Mouse (Mus musculus): ENCODE results near the gene Olfr550. TPM values are rescaled to one million over a fixed set of nuclear protein-coding genes. Genes with fewer than 3 reads are reported as not detected.

The Olfr550 gene
- polyA plus RNA-seq (2015; fragmentation: Nextera tagmentation; extraction: Ambion mirVana), result not detected in 2 replicates

- H3K27me3 ChIP-seq (replicated peaks), result no peaks in the 10 kb centered on the region
- H3K4me2 ChIP-seq, result no peak within 1 kb of the TSS
- no peak within 1 kb of the TSS for H3K4me3 ChIP-seq
- no peak within 1 kb of the TSS for H3K27ac ChIP-seq
- 95% methylated on average over 8 of the region's 8 CpGs for WGBS
- ATAC-seq (replicated peaks), result no peak
- peaks cover 5% of the 10 kb centered on the region; the same call in 1 of the 2 replicates for H3K4me1 ChIP-seq
- no peaks in the 10 kb centered on the region for H3K9me3 ChIP-seq
- no peaks in the 10 kb centered on the region for H3K36me3 ChIP-seq (replicated peaks)
- no peak within 1 kb of the TSS for H3K9ac ChIP-seq
Observed at GRCm38 (mm10) chr7:102571142-102571541, at the start of gene Olfr550. Olfr550 (plus strand) TSS chr7:102571442.

DNA sequence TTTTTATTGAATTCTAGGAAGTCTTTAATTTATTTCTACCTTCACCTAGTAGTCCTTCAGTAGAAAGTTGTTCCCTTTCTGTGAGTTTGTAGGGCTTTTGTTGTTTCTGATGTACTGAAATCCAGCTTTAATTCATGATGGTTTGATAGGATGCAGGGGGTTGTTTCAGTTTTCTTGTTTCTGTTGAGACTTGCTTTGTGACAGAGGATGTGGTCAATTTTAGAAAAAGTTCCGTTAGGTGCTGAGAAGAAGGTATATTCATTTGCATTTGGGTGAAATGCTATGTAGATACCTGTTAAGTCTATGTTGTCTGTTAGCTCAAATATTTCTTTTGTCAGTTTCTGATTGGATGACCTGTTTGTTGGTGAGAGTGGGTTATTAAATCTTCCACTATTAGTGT is 42.2 kb upstream of the Olfr550 start:
- WGBS, result 72% methylated on average over 1 of the region's 1 CpGs
- Histone ChIP-seq H3K4me3 (no peak overlapping the region), H3K27me3 (replicated peaks) (no peaks in the 10 kb centered on the region), H3K9ac (no peak overlapping the region), H3K36me3 (replicated peaks) (no peaks in the 10 kb centered on the region), H3K4me1 (no peaks in the 10 kb centered on the region), H3K27ac (no peak overlapping the region), H3K4me2 (no peak overlapping the region), H3K9me3 (no peaks in the 10 kb centered on the region)
- no peak for ATAC-seq (replicated peaks)

DNA sequence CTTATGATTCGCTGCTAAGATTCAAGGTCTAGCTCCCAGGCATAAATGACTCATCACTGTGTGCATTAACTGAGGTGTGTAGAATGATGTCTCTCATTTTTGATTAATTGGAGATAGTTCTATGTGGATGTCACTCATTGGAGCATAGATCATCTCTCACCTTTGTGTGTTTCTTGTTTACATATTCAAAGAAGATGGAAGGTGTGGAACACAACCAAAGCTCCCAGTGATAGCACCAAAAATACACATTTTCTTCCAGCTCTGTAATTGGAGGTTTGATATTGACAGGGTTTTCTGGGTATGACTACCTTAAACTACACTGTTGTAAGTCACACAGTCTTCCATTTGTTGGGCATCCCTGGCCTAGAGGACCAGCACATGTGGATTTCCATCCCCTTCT is 36.8 kb upstream of the Olfr550 start, which contains the start of gene Olfr547:
TSS of gene Olfr547 (plus strand) at position 301 of the 400 bp plus-strand sequence.
- Histone ChIP-seq H3K4me2 (no peak within 1 kb of the TSS), H3K4me1 (no peaks in the 10 kb centered on the region), H3K27ac (no peak within 1 kb of the TSS), H3K4me3 (no peak within 1 kb of the TSS), H3K9me3 (no peaks in the 10 kb centered on the region), H3K9ac (no peak within 1 kb of the TSS), H3K36me3 (replicated peaks) (no peaks in the 10 kb centered on the region), H3K27me3 (replicated peaks) (no peaks in the 10 kb centered on the region)
- no peak for ATAC-seq (replicated peaks)
- WGBS, result 79% methylated on average over 1 of the region's 1 CpGs

GRCm38 (mm10) chr7:102540596-102540995 is 30.6 kb upstream of the Olfr550 start, which contains the start of gene Olfr548-ps1:
Olfr548-ps1 (plus strand) TSS chr7:102540896.
- H3K36me3 ChIP-seq (replicated peaks), result no peaks in the 10 kb centered on the region
- WGBS, result 90% methylated on average over 2 of the region's 2 CpGs
- H3K4me3 ChIP-seq, result no peak within 1 kb of the TSS
- no peak within 1 kb of the TSS for H3K27ac ChIP-seq
- no peaks in the 10 kb centered on the region for H3K4me1 ChIP-seq
- H3K9me3 ChIP-seq, result no peaks in the 10 kb centered on the region
- ATAC-seq (replicated peaks), result no peak
- H3K9ac ChIP-seq, result no peak within 1 kb of the TSS
- no peaks in the 10 kb centered on the region for H3K27me3 ChIP-seq (replicated peaks)
- no peak within 1 kb of the TSS for H3K4me2 ChIP-seq

- Histone ChIP-seq H3K4me3 (no peak overlapping the region), H3K9ac (no peak overlapping the region), H3K4me1 (no peaks in the 10 kb centered on the region), H3K27ac (no peak overlapping the region), H3K4me2 (no peak overlapping the region), H3K36me3 (replicated peaks) (no peaks in the 10 kb centered on the region), H3K9me3 (no peaks in the 10 kb centered on the region), H3K27me3 (replicated peaks) (no peaks in the 10 kb centered on the region)
- 62% methylated on average over 3 of the region's 3 CpGs for WGBS
- ATAC-seq (replicated peaks), result no peak
Observed at GRCm38 (mm10) chr7:102541251-102541650, 30.0 kb upstream of the Olfr550 start.

- WGBS, result 93% methylated on average over 3 of the region's 3 CpGs
- no peak within 1 kb of the TSS for H3K9ac ChIP-seq
- H3K9me3 ChIP-seq, result no peaks in the 10 kb centered on the region
- no peak for ATAC-seq (replicated peaks)
- no peaks in the 10 kb centered on the region for H3K36me3 ChIP-seq (replicated peaks)
- H3K4me2 ChIP-seq, result no peak within 1 kb of the TSS
- H3K4me1 ChIP-seq, result no peaks in the 10 kb centered on the region
- no peaks in the 10 kb centered on the region for H3K27me3 ChIP-seq (replicated peaks)
- no peak within 1 kb of the TSS for H3K4me3 ChIP-seq
- no peak within 1 kb of the TSS for H3K27ac ChIP-seq
Observed at GRCm38 (mm10) chr7:102549570-102549969, 21.7 kb upstream of the Olfr550 start, which contains the start of gene Olfr549. Olfr549 (plus strand) TSS chr7:102549870.

DNA sequence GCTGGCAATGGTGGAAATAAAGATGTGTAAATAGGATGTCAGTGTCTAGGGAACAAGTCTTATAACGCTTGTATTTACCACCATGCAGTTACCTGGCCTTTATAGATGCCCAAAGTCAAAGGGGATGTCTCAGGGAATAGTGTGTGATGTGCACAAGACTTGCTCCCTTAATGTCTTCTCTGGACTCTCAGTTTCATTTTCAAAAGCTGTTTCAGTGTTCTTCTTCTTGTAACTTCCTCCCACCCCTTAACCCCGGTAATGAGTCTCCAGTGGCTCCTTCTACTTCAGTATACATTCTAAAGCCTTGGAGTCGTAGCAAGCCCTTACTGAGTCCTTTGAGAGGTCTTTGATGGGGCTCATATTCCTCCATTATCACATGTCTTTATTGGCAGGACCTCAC is 18.0 kb upstream of the Olfr550 start:
- WGBS, result 86% methylated on average over 3 of the region's 3 CpGs
- H3K27ac ChIP-seq, result no peak overlapping the region
- no peaks in the 10 kb centered on the region for H3K27me3 ChIP-seq (replicated peaks)
- ATAC-seq (replicated peaks), result no peak
- H3K4me3 ChIP-seq, result no peak overlapping the region
- no peaks in the 10 kb centered on the region for H3K9me3 ChIP-seq
- H3K9ac ChIP-seq, result no peak overlapping the region
- no peak overlapping the region for H3K4me2 ChIP-seq
- H3K36me3 ChIP-seq (replicated peaks), result no peaks in the 10 kb centered on the region
- H3K4me1 ChIP-seq, result no peaks in the 10 kb centered on the region

DNA sequence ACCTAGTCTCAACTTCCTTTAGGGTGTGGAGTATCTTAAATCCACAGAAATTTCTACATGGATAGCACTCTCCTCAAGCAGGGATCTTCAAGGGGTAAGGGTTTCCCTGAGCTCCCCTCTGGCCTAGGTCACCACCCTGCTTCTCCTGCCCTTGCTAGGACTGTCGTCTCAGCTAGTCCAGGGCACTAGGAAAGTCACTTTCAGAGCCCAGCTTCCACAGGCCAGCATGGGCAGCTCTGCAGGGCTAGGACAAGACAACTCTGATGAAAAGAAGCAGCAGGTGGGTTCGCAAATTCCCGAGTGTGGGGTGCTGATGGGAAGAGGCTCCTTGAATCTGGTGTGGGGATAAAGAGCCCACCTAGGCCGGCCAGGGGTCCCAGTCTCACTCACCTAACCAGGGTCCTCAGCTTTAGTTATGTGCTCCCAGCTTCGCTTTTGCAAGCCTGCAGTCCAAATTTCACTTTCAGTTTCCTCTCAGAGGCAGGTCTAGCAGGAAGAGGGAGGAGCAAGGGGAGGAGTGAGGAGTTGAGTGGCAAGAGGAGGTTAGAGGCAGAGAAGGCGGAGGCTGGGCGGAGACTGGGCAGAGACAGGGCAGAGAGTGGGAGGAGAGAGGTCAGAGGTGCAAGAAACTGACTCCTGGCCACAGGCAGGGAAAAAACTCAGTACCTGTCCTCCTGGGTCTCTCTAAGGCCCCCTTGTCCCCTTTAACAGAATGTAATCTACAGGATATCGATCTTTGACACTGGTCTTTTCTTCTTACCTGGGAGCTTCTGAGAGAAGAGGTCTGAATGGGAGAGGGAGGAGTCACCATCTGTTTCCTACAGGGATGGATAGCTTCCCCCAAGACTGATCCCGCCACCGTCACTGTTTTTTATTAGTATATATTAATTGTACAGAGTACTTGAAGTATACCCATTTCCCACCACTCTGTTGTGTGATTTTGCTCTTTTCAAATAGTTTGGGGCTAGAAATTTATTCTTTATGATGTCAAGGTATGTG is 5.9 kb upstream of the Olfr550 start, which contains the start of gene Trim21:
TSS of gene Trim21 (minus strand) at position 488 of the 999 bp plus-strand sequence.
- 0 out of 2 replicates have a peak, but pooled peaks have one; percentile 56 for ATAC-seq (replicated peaks)
- H3K4me2 ChIP-seq, result peak within 1 kb of the TSS; percentile 19
- H3K27me3 ChIP-seq (replicated peaks), result no peaks in the 10 kb centered on the region
- H3K27ac ChIP-seq, result no peak within 1 kb of the TSS
- H3K4me1 ChIP-seq, result no peaks in the 10 kb centered on the region
- H3K36me3 ChIP-seq (replicated peaks), result no peaks in the 10 kb centered on the region
- no peaks in the 10 kb centered on the region for H3K9me3 ChIP-seq
- H3K9ac ChIP-seq, result no peak within 1 kb of the TSS
- whole genome bisulfite sequencing, result 27% methylated on average over 10 of the region's 10 CpGs
- H3K4me3 ChIP-seq, result peak within 1 kb of the TSS; percentile 20

DNA sequence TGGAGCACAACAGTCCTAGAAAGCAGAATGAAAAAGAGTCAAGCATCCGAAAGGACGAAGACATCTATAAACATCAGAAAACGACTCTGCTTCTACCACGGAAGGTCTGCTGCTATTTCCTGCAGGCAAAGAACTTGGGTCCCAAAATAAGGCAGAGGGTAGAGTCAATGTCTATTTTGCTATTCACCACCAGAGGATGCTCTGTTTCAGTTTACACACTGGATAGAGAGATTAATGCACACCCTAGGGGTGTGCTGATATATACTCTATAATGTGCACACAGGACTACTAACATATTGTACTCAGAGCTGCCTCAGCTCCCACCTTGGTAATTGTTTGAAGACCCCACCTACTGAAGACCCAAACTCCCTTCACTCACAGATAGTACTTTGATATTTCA is 5.0 kb upstream of the Olfr550 start:
- Histone ChIP-seq H3K9ac (no peak overlapping the region), H3K27me3 (replicated peaks) (no peaks in the 10 kb centered on the region), H3K9me3 (no peaks in the 10 kb centered on the region), H3K4me3 (no peak overlapping the region), H3K36me3 (replicated peaks) (no peaks in the 10 kb centered on the region), H3K4me1 (no peaks in the 10 kb centered on the region), H3K4me2 (no peak overlapping the region), H3K27ac (no peak overlapping the region)
- no peak for ATAC-seq (replicated peaks)
- WGBS, result 94% methylated on average over 4 of the region's 4 CpGs

DNA sequence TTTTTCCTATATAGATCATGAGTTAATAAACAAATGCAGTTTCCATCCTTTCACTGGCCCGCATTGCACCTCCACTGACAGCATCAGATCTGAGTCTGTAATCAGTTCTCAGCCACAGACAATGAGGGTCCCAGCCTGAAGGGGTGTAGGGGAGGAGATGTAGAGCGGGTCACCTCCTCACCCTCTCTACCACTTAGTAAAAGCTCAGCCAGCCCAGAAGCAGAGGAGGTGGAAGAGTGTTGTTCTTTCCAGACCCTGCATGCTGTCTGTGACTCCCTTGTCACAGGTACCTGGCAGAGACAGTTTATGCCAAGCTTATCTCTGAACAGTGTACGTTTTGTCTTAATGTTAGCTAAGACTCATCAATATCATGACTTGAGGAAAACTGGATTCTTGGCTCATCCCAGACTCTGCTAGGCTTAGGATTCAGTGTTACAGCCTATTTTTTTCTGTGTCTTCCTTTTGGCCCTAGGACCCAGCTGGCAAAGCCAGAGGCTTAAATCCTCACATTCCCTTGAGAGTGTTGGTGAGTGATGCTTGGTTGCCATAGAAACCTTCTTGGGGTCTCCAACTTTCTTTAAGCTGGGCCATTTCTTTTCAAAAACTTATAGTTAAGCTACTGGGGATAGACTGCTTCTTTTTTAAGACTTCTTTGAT is 2.1 kb downstream of the Olfr550 start:
- Histone ChIP-seq H3K27ac (no peak overlapping the region), H3K4me1 (peaks cover 5% of the 10 kb centered on the region; the same call in 1 of the 2 replicates), H3K4me2 (no peak overlapping the region), H3K36me3 (replicated peaks) (no peaks in the 10 kb centered on the region), H3K9me3 (no peaks in the 10 kb centered on the region), H3K4me3 (no peak overlapping the region), H3K27me3 (replicated peaks) (no peaks in the 10 kb centered on the region), H3K9ac (no peak overlapping the region)
- peak; percentile 72 for ATAC-seq (replicated peaks)
- WGBS, result 29% methylated on average over 3 of the region's 3 CpGs

DNA sequence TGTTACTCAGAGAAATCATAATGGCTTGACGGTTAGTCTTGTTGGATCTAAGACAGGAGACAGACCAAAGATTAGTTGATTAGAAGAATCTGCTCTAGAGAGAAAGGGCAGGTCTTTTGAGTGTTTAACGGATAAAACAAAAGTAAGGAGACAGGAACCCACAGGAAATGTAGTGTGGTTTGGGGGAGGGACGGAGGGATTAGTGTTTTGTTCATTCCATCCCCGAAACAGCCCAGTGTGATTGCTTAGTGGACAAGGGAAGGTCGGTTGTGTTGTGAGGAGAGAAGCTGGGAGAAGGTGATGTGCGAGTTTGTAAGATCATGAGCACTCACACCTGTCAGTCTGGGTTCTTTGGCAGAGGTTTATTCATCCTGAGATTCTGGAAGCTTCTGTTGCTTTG is 4.8 kb downstream of the Olfr550 start:
- no peak overlapping the region for H3K9ac ChIP-seq
- no peaks in the 10 kb centered on the region for H3K9me3 ChIP-seq
- H3K27me3 ChIP-seq (replicated peaks), result no peaks in the 10 kb centered on the region
- H3K4me2 ChIP-seq, result no peak overlapping the region
- H3K36me3 ChIP-seq (replicated peaks), result no peaks in the 10 kb centered on the region
- H3K4me3 ChIP-seq, result no peak overlapping the region
- no peak for ATAC-seq (replicated peaks)
- no peak overlapping the region for H3K27ac ChIP-seq
- 56% methylated on average over 6 of the region's 6 CpGs for WGBS
- peaks cover 5% of the 10 kb centered on the region; the same call in 1 of the 2 replicates for H3K4me1 ChIP-seq

GRCm38 (mm10) chr7:102591786-102592185 is 20.5 kb downstream of the Olfr550 start, which contains the start of gene Olfr551:
Olfr551 (minus strand) TSS chr7:102591886.
- no peaks in the 10 kb centered on the region for H3K36me3 ChIP-seq (replicated peaks)
- WGBS, result 90% methylated on average over 3 of the region's 3 CpGs
- H3K9ac ChIP-seq, result no peak within 1 kb of the TSS
- no peak for ATAC-seq (replicated peaks)
- H3K27me3 ChIP-seq (replicated peaks), result no peaks in the 10 kb centered on the region
- no peak within 1 kb of the TSS for H3K27ac ChIP-seq
- no peaks in the 10 kb centered on the region for H3K4me1 ChIP-seq
- H3K9me3 ChIP-seq, result no peaks in the 10 kb centered on the region
- no peak within 1 kb of the TSS for H3K4me2 ChIP-seq
- H3K4me3 ChIP-seq, result no peak within 1 kb of the TSS

Measured in midbrain, embryonic 15.5 days (tissue).